Mouse (Mus musculus): Measurements from ENCODE around the gene Cttn.
A peak's percentile ranks its signal among the peaks of the same experiment; 100 is the strongest.

Gene Cttn

GRCm38 (mm10) chr7:144470545-144471059 lies at the start of gene Cttn:
Cttn (minus strand) TSS chr7:144471009.
- peak; percentile 82 for DNase-seq (ENCODE audit: low read depth, low spot score)

DNA sequence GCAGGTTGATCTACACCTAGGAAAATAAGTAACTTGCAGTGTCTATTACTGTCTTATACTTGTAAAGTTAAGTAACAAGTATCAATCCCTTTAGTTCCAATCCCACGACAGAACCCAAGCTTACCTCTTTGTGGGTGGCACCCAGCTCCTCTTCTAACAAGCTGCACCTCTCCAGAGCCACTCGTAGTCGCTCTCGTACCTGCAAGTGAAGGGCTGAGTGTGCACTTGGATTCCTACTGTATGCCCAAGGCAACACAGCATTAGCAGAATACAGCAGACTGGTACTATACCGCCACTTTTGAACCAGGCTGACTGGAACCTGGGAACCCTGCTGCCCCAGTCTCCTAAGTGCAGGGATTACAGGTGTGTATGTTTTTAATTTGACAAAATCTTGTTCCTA lies 49.0 kb upstream of the Cttn start:
- no peak for DNase-seq (ENCODE audit: low read depth, low spot score)

DNA sequence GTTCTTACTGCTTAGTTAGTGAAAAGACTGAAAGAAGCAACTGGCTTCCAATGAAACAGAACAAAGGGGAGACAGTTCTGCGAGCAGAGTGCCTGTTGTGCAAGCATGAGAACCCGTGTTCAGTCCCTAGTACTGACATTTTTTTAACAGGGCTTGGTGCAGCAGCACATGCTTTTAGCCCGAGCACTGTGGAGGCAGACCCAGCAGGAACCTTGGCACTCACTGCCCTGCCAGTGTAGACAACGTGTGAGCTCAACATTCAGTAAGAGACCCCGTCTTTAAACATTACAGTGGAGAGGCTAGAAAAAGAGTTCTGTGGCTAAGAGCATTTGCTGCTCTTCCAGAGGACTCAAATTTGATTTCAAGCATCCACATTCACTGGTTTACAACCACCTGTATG lies 45.9 kb upstream of the Cttn start:
- no peak for DNase-seq (ENCODE audit: low read depth, low spot score)

DNA sequence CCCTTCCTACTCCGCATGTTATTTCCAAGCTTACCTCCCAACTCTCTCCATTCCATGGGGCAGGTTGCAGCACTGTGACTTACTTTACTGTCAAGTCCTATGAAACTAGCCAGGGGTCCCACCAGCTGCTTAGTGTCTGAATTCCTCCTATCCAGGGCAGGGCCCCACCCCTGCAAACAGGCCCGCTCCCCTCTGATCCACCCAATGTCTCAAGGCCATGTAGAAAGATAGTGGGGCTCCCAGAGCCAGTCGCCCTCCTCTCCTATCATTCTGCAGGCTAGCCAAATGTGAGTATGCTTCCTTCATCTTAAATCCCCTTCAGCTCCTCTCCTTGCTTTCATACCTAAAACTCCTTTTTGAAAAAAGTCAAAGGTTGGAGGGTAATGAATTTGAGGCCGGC lies 38.3 kb upstream of the Cttn start:
- no peak for DNase-seq (ENCODE audit: low read depth, low spot score)

GRCm38 (mm10) chr7:144506807-144507206 lies 36.0 kb upstream of the Cttn start:
- DNase-seq (ENCODE audit: low read depth, low spot score) = no peak

GRCm38 (mm10) chr7:144503959-144504358 lies 33.1 kb upstream of the Cttn start:
- DNase-seq (ENCODE audit: low read depth, low spot score) = no peak

- no peak for DNase-seq (ENCODE audit: low read depth, low spot score)
Observed at GRCm38 (mm10) chr7:144492931-144493330, 22.1 kb upstream of the Cttn start.

GRCm38 (mm10) chr7:144490201-144490873 lies 19.5 kb upstream of the Cttn start:
- no peak for DNase-seq (ENCODE audit: low read depth, low spot score)

GRCm38 (mm10) chr7:144489067-144489774 lies 18.4 kb upstream of the Cttn start:
- no peak for DNase-seq (ENCODE audit: low read depth, low spot score)

DNA sequence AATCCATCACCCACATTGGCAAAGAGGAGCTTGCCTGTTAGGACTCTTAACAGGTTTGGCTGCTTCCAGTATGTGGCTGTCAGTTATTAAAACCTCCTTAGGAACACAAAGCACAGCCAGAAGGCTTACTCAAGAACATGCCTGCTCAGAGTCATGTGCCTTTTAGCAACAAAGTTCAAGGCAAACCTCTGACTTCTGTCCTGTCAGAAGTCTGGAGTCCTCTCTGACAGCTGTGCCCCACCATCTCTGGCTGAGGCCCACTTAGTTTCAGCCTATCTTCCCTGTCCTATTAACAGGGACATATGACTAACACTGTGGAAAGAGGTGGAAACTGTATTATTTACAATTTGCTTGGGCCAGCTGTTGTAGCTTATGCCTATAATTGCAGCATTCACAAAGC lies 9.5 kb upstream of the Cttn start:
- no peak for DNase-seq (ENCODE audit: low read depth, low spot score)

- no peak for DNase-seq (ENCODE audit: low read depth, low spot score)
Observed at GRCm38 (mm10) chr7:144479569-144479968, 8.8 kb upstream of the Cttn start.

GRCm38 (mm10) chr7:144475741-144476140 lies 4.9 kb upstream of the Cttn start:
- DNase-seq (ENCODE audit: low read depth, low spot score) = no peak

- no peak for DNase-seq (ENCODE audit: low read depth, low spot score)
Observed at GRCm38 (mm10) chr7:144473486-144473885, 2.7 kb upstream of the Cttn start.

DNA sequence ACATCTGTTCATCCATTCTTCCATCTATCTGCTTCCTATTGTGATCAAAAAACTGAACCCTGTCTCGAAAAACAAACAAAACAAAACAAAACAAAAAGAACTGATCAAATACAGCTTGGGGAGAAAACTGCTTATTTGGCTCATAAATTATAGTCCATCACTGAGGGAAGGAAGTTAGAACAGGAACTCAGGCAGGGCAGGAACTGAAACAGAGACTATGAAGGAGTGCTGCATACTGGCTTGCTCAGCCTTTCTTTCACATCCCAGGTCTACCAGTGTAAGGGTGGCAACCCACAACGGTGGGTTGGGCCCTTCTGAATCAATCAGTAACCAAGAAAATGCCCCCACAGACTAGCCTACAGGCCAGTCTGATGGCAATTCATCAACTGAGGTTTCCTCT lies 294 bp upstream of the Cttn start:
- no peak for DNase-seq (ENCODE audit: low read depth, low spot score)

DNA sequence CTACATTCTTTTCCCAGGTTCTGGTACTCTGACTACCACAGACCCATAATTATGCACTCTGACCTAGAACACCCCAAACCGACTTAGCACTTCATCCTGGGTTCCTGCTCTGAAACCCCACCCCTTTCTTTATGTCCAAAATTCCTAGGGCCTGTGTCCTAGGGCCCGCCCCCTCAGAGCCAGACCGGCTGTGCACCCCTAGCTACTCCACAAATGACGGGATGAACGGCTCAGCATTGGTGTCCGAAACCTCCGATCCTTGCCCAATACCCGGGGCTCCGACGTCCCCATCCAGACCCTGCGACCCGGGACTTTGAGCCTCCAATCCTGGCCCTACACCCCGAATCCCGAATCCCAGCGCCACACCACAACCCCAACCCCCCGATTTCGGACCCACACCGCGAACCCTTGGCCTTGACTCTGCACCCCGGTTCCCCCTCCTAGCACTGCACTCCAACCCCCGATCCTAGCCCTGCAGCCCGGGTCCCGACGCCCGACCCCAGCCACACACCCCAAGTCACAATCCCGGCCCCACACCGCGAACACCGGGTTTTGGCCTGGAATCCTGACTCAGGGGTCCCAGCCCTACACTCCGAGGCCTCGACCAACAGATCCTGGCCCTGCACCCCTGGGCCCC lies 783 bp downstream of the Cttn start:
- no peak for DNase-seq (ENCODE audit: low read depth, low spot score)

DNA sequence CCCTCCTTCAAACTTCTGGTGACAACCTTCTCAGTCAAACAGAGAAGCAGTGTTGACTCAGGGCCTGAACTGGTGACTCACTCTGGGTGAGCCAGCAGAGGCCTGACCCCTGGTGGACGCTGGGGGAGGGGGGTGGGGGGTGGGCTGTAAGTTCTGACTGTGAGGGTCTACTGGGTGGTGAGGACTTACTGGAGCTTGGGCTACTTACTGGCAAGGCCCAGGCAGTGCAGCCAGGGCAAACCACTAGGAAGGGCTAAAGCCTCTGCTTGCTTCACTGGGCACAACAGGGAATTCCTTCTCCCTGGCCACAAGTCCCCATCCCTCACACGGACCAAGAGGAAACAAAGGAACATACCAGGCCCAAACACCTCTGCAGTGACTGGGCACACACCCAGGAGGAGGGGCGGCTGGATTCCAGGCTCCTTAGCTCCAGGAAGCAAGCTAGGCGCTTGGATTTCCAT lies 1.6 kb downstream of the Cttn start:
- DNase-seq (ENCODE audit: low read depth, low spot score) = no peak

GRCm38 (mm10) chr7:144468741-144469140 lies 2.1 kb downstream of the Cttn start:
- DNase-seq (ENCODE audit: low read depth, low spot score) = no peak

DNA sequence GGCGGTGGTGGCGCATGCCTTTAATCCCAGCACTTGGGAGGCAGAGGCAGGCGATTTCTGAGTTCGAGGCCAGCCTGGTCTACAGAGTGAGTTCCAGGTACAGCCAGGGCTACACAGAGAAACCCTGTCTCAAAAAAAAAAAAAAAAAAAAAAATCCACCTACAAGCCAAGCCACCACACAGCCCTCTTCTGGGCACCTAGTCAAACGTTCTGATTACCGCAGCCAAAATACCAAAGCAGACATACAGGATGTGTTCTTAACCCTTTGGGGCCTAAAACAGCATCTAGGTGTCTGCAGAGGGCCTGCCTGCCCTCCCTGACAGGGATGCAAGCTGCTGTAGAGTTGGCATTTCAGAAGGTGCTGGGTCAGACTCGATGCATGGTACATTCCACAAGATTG lies 8.2 kb downstream of the Cttn start:
- no peak for DNase-seq (ENCODE audit: low read depth, low spot score)

DNA sequence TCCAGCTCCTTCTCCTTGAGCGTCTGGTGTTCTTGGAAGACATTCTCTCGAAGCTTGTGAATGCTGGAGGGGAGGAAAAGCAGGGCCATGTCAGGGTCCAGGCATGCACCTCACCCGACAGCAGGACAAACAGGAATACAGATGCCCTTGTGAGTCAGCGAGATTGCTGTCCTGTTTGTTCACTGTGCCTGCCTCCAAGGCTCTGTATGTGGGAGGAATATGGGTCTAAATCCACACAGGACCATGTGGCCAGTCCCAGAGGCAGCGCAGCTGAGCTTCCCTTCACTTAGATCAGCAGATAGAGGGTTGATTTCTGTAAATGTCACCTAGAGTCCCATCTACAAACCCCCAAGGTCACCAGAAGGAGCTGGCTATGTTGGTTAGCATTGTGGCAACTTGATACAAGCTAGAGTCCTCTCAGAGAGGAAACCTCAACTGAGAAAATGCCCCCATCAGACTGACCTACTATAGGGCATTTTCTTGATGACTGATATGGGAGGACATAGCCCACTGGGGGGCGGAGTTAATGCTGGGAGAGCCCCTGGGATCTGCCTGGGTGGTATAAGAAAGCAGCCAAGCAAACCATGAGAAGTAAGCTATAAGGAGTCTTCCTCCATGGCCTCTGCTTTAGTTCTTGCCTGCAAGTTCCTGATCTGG lies 9.4 kb downstream of the Cttn start:
- DNase-seq (ENCODE audit: low read depth, low spot score) = no peak

DNA sequence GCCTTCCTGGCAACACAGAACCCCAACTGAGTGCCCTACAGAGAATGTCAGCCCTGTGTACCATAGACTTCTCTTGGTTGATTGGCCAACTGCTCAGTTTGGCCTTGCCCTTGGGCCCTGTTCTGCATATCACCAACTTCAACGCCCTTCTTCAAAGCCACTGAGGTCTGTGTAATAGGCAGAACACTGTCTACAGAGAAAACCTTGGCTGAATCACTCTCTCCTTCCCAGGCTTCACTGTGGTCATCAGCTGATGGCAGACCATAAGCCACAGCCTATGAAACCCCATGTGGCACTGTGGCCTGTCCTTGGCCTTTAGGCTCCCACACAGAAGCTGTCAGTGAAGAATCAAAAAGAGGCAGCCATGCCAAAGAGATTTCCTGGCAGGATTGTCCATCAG lies 11.9 kb downstream of the Cttn start:
- no peak for DNase-seq (ENCODE audit: low read depth, low spot score)

GRCm38 (mm10) chr7:144450661-144451060 lies 20.1 kb downstream of the Cttn start:
- DNase-seq (ENCODE audit: low read depth, low spot score) = no peak
